Mouse (Mus musculus) liver, embryonic 14.5 days (tissue): ENCODE measurements around the gene Acta2.

Experiments used
- CTCF ChIP-seq: IDR thresholded peaks from 2 replicates; pipeline ENCODE4 v1.5.1; 2016; ENCODE audit warnings: antibody characterized with exemption, low read depth, control low read depth
- EP300 ChIP-seq: IDR thresholded peaks from 2 replicates; pipeline ENCODE4 v1.6.1; 2016; ENCODE audit warnings: antibody characterized with exemption, low read depth

GRCm38 (mm10) chr19:34248558-34248957, 6.8 kb downstream of the Acta2 start:
- TF ChIP-seq CTCF, result no peak
- no peak for TF ChIP-seq EP300
